Mouse (Mus musculus): ENCODE measurements at regions not wholly inside any gene's neighbourhood (a gene's known extent, or its start where the extent isn't known, plus 50 kb on each side); places are given as distances from the start of the nearest gene placed in this dataset.

GRCm38 (mm10) chrX:52668679-52669078, 54.9 kb upstream of the Gpc3 start:
- DNase-seq (ENCODE audit: low spot score) = no peak

GRCm38 (mm10) chrX:52679045-52679444, 65.3 kb upstream of the Gpc3 start:
- DNase-seq (ENCODE audit: low spot score) = peak; percentile 41

- no peak for DNase-seq (ENCODE audit: low spot score)
These were observed 80.6 kb upstream of the Gpc3 start for GRCm38 (mm10) chrX:52694392-52694791.

GRCm38 (mm10) chrX:52699615-52700014, 85.9 kb upstream of the Gpc3 start:
- DNase-seq (ENCODE audit: low spot score) = no peak

- DNase-seq (ENCODE audit: low spot score) = no peak
These were observed 73.5 kb upstream of the Ccdc160 start for GRCm38 (mm10) chrX:52717495-52717894.

GRCm38 (mm10) chrX:52738116-52738515, 52.9 kb upstream of the Ccdc160 start:
- DNase-seq (ENCODE audit: low spot score) = no peak
